Mouse (Mus musculus): ENCODE results near the gene Tmprss9.

The Tmprss9 gene

DNA sequence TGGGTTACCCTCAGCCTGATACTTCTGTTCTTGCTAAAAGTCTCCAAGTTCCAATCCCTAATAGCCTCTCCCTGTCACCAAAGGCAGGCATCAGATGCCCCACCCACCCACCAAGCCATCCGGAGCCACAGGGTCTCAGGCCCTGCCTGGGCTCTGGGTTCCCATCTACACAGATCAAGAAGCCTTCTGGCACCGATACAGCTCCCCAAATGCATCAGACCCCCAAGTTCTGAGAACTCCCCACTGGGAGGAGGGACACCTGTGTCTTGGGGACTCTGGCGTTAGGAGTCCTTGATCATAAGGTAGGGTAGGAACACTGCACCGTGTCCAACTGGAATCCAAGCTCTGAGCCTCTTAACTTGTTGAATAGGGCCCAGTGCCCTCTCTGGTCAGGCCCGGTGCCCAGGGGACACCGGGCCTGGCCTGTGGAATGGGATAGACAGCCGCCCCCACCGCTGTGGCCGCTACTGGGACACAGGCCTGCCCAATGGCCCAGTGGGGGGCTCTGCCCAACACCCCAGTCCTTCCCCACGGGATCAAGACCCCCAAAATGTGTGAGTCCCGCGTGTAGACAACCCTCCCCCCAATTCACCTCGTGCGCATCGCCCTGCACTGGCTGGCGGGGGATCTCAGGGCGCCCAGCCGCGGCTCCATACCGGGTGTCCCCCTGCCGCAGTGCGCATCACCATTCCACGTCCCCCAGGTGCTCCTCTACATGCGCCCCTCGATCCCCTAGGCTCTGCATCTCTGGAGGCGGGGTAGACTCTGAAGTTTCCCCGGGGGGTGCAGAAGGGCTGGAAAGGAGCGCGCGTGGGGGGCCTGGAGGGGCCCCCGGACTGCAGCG lies 28.3 kb upstream of the Tmprss9 start:
- DNase-seq (ENCODE audit: low read depth, low spot score): no peak

DNA sequence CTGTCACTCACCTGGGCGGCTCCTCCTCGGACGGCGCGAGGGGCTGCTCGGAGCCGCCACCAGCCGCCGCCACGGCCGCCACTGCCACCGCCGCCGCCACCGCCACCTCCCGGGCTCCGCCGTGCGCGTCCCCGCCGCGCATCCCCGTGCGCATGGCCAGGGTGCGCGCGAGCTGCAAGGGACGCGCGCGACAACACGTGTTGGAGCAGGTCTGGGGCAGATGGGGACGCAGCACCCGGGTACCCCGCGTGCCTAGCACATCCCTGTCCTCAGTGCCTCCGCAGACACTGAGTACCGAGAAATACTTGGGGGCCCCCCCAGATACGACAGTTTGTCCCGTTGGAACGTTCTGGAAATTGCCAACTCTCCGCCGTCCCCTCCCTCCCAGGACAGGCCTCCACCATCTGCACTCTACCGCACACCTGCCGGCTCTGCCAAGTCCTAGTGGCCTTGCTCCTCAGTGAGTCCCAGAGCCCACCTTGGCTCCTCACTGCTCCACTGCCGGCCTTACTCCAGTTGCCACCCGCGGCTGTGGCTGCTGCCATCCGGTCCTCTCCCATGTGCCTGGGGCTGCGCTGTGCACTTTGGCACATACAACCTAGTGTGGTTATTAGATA lies 27.6 kb upstream of the Tmprss9 start, which contains the start of gene Lingo3:
Lingo3 (minus strand) TSS at position 109 of the 617 bp plus-strand sequence.
- no peak for DNase-seq (ENCODE audit: low read depth, low spot score)

GRCm38 (mm10) chr10:80845055-80845693 lies 26.5 kb upstream of the Tmprss9 start:
- DNase-seq (ENCODE audit: low read depth, low spot score): no peak

- no peak for DNase-seq (ENCODE audit: low read depth, low spot score)
Observed at GRCm38 (mm10) chr10:80845732-80846131, 25.9 kb upstream of the Tmprss9 start.

DNA sequence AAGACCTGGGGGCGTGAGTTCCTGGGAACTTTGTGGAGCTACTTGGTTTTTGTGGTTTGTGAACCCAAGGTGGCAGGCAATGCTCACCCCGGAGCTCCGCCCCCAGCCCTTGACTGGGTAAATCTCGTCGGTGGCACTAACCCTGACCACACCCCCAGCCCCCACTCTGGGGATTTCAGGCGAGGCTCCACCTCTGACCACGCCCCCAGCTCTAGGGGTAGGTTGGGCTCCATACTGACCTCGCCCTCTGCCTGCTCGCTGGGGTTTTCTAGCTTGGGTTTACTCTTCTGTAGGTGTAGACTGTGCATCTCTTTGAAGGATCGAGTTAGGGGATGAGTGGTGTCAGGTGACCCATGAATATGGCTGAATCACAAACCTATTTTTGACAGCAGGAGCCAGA lies 23.1 kb upstream of the Tmprss9 start:
- DNase-seq (ENCODE audit: low read depth, low spot score): peak; percentile 94

DNA sequence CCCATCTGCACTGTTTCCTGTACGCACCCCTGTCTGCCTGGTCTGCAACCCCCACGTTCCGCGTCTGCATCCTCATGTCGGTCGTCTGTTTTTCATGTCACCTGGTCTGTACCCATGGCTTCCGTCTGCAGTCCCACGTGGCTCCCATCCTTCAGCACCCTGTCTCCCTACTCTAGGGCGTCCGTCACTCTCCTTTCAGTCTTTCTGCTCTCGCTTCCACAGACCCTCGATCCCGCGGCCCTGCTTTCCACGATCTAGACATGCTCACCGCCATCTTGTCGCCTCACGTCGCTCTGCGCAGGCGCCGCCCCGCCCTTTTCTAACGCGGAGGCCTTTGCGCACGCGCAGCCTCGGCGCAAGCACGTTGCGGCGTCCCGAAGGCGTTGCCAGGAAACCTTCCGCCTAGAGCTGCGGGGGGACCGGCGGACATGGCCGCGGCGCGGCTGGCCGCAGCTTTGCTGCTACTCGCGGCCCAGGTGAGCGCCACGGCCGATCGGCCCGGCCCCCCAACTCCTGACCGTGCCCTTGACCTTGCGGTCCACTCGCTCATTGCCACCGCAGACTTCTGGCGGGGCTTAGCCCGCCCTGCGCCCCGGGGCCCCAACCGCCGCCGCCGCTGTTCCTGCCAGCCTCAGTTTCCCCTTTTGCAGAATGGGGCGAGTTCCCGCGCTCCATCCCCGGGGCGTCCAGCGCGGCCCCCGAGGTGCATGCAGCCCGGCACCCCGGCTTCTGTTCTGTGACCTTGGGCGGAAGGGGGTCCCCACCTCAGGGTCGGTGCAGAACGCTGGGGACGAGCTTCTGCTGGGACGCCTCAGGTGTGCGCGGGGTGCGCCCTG lies 16.5 kb upstream of the Tmprss9 start, which contains the start of the genes Lsm7 and Sppl2b:
Lsm7 (minus strand) TSS at position 297 of the 836 bp plus-strand sequence.
Sppl2b (plus strand) TSS at position 363 of the 836 bp plus-strand sequence.
- peak; percentile 96 for DNase-seq (ENCODE audit: low read depth, low spot score)

DNA sequence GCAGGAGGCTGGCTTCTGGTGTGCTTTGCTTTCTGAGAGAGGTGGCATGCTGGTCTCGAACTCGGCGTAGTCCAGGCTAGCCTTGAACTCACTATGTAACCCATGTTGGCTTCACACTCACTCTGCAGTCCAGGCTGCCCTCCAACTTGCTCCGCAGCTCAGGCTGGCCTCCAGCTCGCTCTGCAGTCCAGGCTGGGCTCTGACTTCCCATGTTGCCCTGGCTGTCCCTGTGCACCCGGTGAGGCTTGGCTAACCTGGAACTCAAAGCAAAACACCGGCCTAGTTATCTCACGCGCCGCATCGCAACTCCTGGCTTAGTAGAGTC lies 15.9 kb upstream of the Tmprss9 start:
- DNase-seq (ENCODE audit: low read depth, low spot score): no peak

DNA sequence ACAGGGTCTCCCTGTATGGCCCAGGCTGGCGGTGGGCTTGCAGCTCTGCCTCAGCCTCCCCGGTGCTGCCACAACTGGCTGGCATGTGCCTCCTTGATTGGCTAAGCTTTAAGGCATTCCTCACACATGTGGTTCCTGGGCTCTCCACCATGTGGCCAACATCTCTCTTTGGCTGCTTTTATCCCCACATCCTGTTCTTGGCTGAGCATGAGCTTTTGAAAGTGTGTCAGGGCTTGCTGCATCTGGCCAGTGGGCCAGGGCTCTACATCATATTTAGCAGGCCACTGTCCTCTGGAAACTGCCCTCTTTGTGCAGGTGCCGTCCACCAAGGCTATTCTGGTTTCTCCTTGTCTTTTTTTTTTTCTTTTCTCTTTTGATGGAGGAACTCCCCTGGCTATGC lies 15.4 kb upstream of the Tmprss9 start:
- no peak for DNase-seq (ENCODE audit: low read depth, low spot score)

DNA sequence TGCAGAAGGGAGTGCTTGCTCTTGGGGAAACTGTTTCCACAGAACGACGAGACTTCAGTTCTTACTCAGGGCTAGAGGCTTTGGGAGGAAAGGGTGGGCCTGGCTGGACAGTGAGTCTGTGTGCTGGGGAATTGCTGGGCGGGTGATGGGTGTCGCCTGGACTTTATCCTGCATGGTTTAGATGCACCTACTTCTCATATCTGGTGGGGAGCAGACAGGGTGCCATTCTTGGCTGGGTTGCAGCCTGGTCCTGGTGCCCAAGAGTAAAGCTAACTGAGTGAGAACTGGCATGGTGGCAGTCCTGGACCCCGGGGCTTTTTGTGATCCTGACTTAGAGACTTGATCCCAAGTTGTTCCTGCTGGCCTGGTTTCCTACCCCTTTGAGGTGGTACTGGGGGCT lies 14.7 kb upstream of the Tmprss9 start:
- DNase-seq (ENCODE audit: low read depth, low spot score): no peak

DNA sequence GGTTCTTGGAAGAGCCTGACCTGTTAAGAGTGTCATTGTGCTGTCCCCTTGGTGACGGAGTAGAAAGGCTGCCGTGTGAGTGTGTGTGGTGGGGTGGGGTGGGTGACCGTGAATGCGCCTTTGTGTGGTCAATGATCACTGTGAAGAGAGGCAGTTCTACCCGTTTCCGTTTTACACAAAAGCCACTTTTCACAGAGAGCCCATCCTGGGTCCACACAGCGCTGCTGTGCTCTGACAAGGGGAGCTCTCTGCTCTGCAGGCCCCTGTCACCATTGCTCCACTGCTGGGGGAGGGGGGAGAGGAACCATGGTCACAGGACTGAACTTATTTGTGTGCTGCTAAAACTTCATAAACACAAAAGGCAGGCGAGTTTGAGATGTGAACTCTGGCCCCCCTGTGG lies 14.3 kb upstream of the Tmprss9 start:
- peak; percentile 29 for DNase-seq (ENCODE audit: low read depth, low spot score)

DNA sequence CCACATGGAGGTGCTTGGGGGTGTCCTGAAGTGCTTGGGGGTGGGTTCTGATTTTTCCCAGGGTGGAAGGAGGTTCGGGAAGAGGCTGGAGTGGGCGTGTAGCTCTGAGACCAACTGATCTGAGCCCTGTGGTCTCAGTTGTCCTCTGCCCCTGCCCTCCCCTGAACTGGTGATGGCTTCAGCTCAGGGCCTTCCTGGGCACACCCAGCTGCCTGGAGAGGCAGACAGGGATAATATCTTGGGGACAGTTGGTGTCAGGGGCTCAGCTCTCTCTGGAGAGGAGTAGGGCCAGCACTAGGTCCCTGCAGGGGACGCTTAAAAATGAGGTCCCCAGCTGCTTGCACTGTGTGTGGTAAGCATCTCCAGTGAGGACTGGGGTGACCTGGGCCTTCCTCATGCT lies 13.8 kb upstream of the Tmprss9 start:
- no peak for DNase-seq (ENCODE audit: low read depth, low spot score)

- DNase-seq (ENCODE audit: low read depth, low spot score): no peak
Observed at GRCm38 (mm10) chr10:80858350-80858935, 13.2 kb upstream of the Tmprss9 start.

DNA sequence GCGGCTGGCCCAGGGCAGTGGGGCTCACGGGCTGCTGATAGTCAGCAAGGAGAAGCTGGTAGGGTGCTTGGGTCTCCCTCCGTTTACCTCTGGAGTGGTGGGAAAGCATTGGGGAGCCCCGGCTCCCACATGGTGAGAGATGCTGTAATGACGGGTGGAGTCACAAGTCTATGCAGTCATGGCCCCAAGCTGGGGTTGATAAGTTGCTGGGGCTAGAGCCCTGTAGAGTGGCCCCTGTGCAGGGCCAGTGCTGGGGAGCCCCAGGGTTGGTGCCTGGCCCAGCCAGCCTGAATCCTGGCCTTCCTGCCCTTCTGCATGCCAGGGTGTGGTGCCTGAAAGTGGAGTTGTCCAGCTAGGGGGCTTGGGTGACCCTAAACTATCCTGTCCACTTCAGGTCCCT lies 9.3 kb upstream of the Tmprss9 start:
- DNase-seq (ENCODE audit: low read depth, low spot score): no peak

DNA sequence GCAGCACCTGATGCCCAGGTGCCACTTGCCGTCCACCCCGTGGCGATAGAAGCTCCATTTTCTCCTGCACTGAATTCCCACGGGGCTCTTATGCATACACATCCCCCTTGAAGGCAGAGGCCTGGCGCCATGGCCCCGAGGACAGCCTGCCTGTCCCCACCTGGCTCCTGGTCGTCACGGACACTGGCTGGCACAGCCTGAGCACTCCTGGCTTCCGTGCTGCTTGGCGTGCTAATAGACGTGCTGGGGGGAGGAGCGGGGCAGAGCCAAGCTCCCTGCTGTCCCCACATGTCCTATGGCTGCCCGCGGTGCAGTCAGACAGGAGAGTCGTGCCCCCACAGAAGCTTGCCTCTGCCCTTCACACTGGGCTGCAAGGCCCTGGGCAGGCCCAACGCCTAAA lies 7.2 kb upstream of the Tmprss9 start:
- DNase-seq (ENCODE audit: low read depth, low spot score): no peak

DNA sequence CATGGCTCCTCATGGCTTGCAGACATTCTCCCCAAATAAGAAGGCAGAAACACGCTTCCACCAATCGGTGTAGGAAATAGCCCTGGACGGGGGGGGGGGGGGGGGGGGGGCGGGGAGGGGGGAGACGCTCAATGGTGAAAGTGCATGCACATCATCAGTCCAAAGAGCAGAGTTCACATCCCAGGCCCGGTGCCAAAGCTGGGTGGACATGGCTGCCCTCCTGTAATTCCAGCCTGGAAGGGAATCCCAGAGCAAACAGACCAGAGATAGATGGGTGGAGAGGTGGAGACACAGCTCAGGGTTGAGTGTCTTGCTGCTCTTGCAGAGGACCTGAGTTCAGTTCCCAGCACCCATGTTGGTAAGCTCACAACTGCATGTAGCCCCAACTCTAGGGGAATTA lies 655 bp upstream of the Tmprss9 start:
- no peak for DNase-seq (ENCODE audit: low read depth, low spot score)

DNA sequence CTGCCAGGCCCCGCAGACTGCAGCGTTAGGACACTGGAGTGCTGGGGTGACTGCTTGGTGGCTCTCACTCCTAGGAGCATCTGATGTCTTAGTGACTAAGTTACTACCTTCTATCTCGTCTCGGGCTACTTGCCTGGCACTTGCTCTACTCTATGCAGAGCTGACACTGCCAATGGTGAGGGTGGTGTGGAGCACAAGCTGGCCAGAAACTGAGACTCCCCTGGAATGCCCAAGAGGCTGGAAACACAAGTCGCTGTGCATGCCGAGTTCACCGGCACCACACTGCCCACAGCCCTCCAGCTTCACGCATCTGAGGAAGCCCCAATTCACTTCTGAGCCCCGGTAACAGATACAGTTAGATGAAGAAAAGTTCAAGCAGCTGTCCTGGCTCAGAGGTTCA lies 2.4 kb downstream of the Tmprss9 start:
- DNase-seq (ENCODE audit: low read depth, low spot score): no peak

DNA sequence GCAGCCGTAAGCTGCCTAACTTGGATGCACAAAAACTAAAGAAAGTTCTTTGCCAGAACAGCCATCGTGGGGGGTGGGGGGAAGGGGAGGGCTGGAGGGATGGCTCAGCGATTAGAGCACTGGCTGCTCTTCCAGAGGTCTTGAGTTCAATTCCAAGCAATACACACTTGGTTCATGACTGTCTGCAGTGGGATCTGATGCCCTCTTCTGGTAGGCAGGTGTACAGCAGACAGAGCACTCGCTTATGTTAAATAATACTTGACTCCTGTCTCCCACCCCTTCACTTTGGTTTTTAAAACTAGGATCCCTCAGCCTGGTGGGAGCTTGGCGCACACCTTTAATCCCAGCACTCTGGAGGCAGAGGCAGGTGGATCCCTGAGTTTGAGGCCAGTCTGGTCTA lies 4.4 kb downstream of the Tmprss9 start:
- peak; percentile 83 for DNase-seq (ENCODE audit: low read depth, low spot score)

GRCm38 (mm10) chr10:80876594-80876993 lies 4.9 kb downstream of the Tmprss9 start:
- no peak for DNase-seq (ENCODE audit: low read depth, low spot score)

DNA sequence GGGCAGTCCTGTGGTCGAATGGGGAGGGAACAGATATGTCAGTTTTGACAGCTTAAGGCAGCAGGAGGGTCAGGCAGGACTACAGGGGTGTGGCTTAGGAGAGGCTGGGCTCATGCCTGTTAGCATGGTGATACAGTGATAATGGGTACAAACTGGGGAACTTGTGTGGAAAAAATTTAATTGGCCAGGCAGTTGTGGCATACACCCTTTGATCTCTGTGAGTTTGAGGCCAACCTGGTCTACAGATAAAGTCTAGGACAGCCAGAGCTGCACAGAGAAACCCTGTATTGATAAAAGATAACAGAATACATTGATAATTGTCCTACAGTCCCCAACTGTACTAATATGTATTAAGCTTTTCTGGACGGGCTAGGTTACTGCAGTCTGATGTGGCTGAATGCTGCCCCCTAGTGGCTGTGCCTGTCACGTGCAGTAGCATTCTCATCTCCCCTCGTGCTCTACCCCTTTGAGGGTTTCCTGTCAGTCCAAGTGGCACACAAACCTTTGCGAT lies 8.5 kb downstream of the Tmprss9 start:
- peak; percentile 87 for DNase-seq (ENCODE audit: low read depth, low spot score)

- peak; percentile 43 for DNase-seq (ENCODE audit: low read depth, low spot score)
Observed at GRCm38 (mm10) chr10:80880901-80881300, 9.3 kb downstream of the Tmprss9 start.

DNA sequence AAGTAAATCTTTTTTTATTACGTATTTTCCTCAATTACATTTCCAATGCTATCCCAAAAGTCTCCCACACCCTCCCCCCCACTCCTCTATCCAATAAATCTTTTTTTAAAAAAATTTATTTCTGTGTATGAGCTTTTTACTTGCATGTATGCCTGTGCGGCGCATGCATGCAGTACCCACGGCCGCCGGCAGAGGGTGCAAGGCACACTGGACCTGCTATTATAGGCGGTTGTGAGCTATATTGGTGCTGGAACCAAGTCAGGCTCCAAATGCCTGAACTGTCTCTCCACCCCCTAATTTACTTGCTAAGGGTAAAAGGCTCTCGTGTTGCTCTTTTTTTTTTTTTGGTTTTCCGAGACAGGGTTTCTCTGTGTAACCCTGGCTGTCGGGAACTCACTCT lies 9.7 kb downstream of the Tmprss9 start:
- peak; percentile 88 for DNase-seq (ENCODE audit: low read depth, low spot score)
